Mouse (Mus musculus) MEL (cell line): ENCODE measurements at regions not wholly inside any gene's neighbourhood (a gene's known extent, or its start where the extent isn't known, plus 50 kb on each side); places are given as distances from the start of the nearest gene placed in this dataset.

Source experiments
- DNase-seq: peaks from one replicate; pipeline ENCODE4 v3.0.0; 2011; ENCODE audit warnings: low read depth, low spot score
- H3K27ac ChIP-seq: 2 replicates; pipeline ENCODE4 v1.5.1; 2012; ENCODE audit warnings: low read depth, mild to moderate bottlenecking, control low read depth, low read length, moderate library complexity; ENCODE audit not compliant: control insufficient read depth
- H3K27me3 ChIP-seq, 2 experiments: fragments of 150-350 bp in 1 of 2; sonication (generic) in 1 of 2; 2 replicates each; pipeline ENCODE4 v1.6.1; 2012; ENCODE audit warnings: low read length in 2 of 2, mild to moderate bottlenecking in 2 of 2, improper control_type of control experiment in 1 of 2, moderate library complexity in 1 of 2; ENCODE audit not compliant: insufficient read depth in 2 of 2, control insufficient read depth in 1 of 2
- H3K36me3 ChIP-seq, 2 experiments: 2 replicates each; pipeline ENCODE4 v1.6.1; 2012 to 2014; ENCODE audit warnings: low read length in 2 of 2, improper control_type of control experiment in 1 of 2, inconsistent platforms in 1 of 2, mild to moderate bottlenecking in 1 of 2; ENCODE audit not compliant: insufficient read depth in 2 of 2, control insufficient read depth in 1 of 2
- H3K4me1 ChIP-seq, 2 experiments: fragments of 150-350 bp in 1 of 2; sonication (generic) in 1 of 2; 2 replicates each; pipeline ENCODE4 v1.6.1; 2012; ENCODE audit warnings: low read length in 2 of 2, improper control_type of control experiment in 1 of 2, mild to moderate bottlenecking in 1 of 2; ENCODE audit not compliant: insufficient read depth in 2 of 2, control insufficient read depth in 1 of 2
- H3K4me3 ChIP-seq, 2 experiments: fragments of 150-350 bp in 1 of 2; sonication (generic) in 1 of 2; 2 replicates each; pipeline ENCODE4 v1.5.1; 2012; ENCODE audit warnings: low read depth in 2 of 2, low read length in 2 of 2, mild to moderate bottlenecking in 2 of 2, moderate library complexity in 2 of 2, control low read depth in 1 of 2, improper control_type of control experiment in 1 of 2; ENCODE audit not compliant: control insufficient read depth in 1 of 2, insufficient read depth in 1 of 2
- H3K79me2 ChIP-seq: 2 replicates; pipeline ENCODE4 v1.6.1; 2012; ENCODE audit warnings: mild to moderate bottlenecking, low read length, moderate library complexity; ENCODE audit not compliant: control insufficient read depth, poor library complexity, insufficient read depth
- H3K9ac ChIP-seq: 2 replicates; pipeline ENCODE4 v1.6.1; 2012; ENCODE audit warnings: low read depth, mild to moderate bottlenecking, control low read depth, low read length, moderate library complexity; ENCODE audit not compliant: control insufficient read depth, poor library complexity, severe bottlenecking
- H3K9me3 ChIP-seq: fragments of 150-350 bp; sonication (generic); replicated peaks from 2 replicates; pipeline ENCODE4 v1.6.1; 2012; ENCODE audit warnings: mild to moderate bottlenecking, low read length, improper control_type of control experiment, moderate library complexity; ENCODE audit not compliant: insufficient read depth
- BHLHE40 ChIP-seq: IDR thresholded peaks from 2 replicates; pipeline ENCODE4 v1.6.1; 2012; ENCODE audit warnings: low read depth, mild to moderate bottlenecking, inconsistent platforms, low read length, improper control_type of control experiment, borderline replicate concordance
- CHD1 ChIP-seq: IDR thresholded peaks from 2 replicates; pipeline ENCODE4 v1.6.1; 2012; ENCODE audit warnings: low read depth, mild to moderate bottlenecking, inconsistent platforms, low read length, improper control_type of control experiment
- CHD2 ChIP-seq: IDR thresholded peaks from 2 replicates; pipeline ENCODE4 v1.6.1; 2011; ENCODE audit warnings: low read length, improper control_type of control experiment
- E2F4 ChIP-seq: IDR thresholded peaks from 2 replicates; pipeline ENCODE4 v1.6.1; 2011; ENCODE audit warnings: low read depth, low read length, improper control_type of control experiment, borderline replicate concordance
- ELF1 ChIP-seq: IDR thresholded peaks from 2 replicates; pipeline ENCODE4 v1.6.1; 2014; ENCODE audit warnings: low read depth, mild to moderate bottlenecking, inconsistent platforms, low read length, improper control_type of control experiment, moderate library complexity
- EP300 ChIP-seq, 2 experiments: IDR thresholded peaks; 2 replicates each; pipeline ENCODE4 v1.6.1; 2011; ENCODE audit warnings: improper control_type of control experiment in 2 of 2, low read length in 2 of 2, low read depth in 1 of 2, mild to moderate bottlenecking in 1 of 2
- GABPA ChIP-seq: IDR thresholded peaks from 2 replicates; pipeline ENCODE4 v1.6.1; 2012; ENCODE audit warnings: low read depth, mild to moderate bottlenecking, inconsistent platforms, low read length, improper control_type of control experiment, moderate library complexity
- JUND ChIP-seq: IDR thresholded peaks from 2 replicates; pipeline ENCODE4 v1.6.1; 2011; ENCODE audit warnings: low read depth, mild to moderate bottlenecking, improper control_type of control experiment, low read length
- KAT2A ChIP-seq: conservative IDR thresholded peaks from 2 replicates; pipeline ENCODE4 v1.6.1; 2012; ENCODE audit warnings: low read depth, low read length, improper control_type of control experiment, inconsistent platforms
- MAFK ChIP-seq: IDR thresholded peaks from 2 replicates; pipeline ENCODE4 v1.6.1; 2011; ENCODE audit warnings: low read depth, mild to moderate bottlenecking, low read length, improper control_type of control experiment, borderline replicate concordance
- MAX ChIP-seq: IDR thresholded peaks from 2 replicates; pipeline ENCODE4 v1.6.1; 2011; ENCODE audit warnings: low read length, improper control_type of control experiment
- MAZ ChIP-seq: IDR thresholded peaks from 2 replicates; pipeline ENCODE4 v1.6.1; 2012; ENCODE audit warnings: low read depth, mild to moderate bottlenecking, inconsistent platforms, low read length, improper control_type of control experiment
- MEF2A ChIP-seq: IDR thresholded peaks from 2 replicates; pipeline ENCODE4 v1.6.1; 2014; ENCODE audit warnings: low read depth, mild to moderate bottlenecking, inconsistent platforms, low read length, improper control_type of control experiment; ENCODE audit not compliant: poor library complexity, insufficient replicate concordance, severe bottlenecking; ENCODE audit errors: extremely low read depth
- MYB ChIP-seq: IDR thresholded peaks from 2 replicates; pipeline ENCODE4 v1.6.1; 2011; ENCODE audit warnings: mild to moderate bottlenecking, low read depth, low read length, improper control_type of control experiment
- NRF1 ChIP-seq: IDR thresholded peaks from 2 replicates; pipeline ENCODE4 v1.6.1; 2014; ENCODE audit warnings: low read depth, mild to moderate bottlenecking, inconsistent platforms, low read length, improper control_type of control experiment, moderate library complexity; ENCODE audit not compliant: poor library complexity, insufficient read depth, severe bottlenecking
- POLR2AphosphoS5 ChIP-seq: IDR thresholded peaks from 2 replicates; pipeline ENCODE4 v1.6.1; 2012; ENCODE audit warnings: low read depth, borderline replicate concordance, mild to moderate bottlenecking, inconsistent platforms, low read length, moderate library complexity, mixed read lengths
- RCOR1 ChIP-seq: IDR thresholded peaks from 2 replicates; pipeline ENCODE4 v1.6.1; 2012; ENCODE audit warnings: low read depth, mild to moderate bottlenecking, inconsistent platforms, low read length, improper control_type of control experiment
- SMC3 ChIP-seq: IDR thresholded peaks from 2 replicates; pipeline ENCODE4 v1.6.1; 2011; ENCODE audit warnings: low read depth, low read length, improper control_type of control experiment
- TAL1 ChIP-seq: IDR thresholded peaks from 2 replicates; pipeline ENCODE4 v1.6.1; 2012; ENCODE audit warnings: mild to moderate bottlenecking, inconsistent platforms, low read length, moderate library complexity, mixed read lengths
- TBP ChIP-seq: IDR thresholded peaks from 2 replicates; pipeline ENCODE4 v1.8.0; 2011; ENCODE audit warnings: low read depth, low read length, improper control_type of control experiment
- TCF12 ChIP-seq: IDR thresholded peaks from 2 replicates; pipeline ENCODE4 v1.6.1; 2014; ENCODE audit warnings: low read depth, mild to moderate bottlenecking, inconsistent platforms, low read length, improper control_type of control experiment, moderate library complexity
- UBTF ChIP-seq: IDR thresholded peaks from 2 replicates; pipeline ENCODE4 v1.6.1; 2012; ENCODE audit warnings: low read depth, mild to moderate bottlenecking, inconsistent platforms, low read length, improper control_type of control experiment, moderate library complexity, borderline replicate concordance; ENCODE audit not compliant: insufficient read depth
- USF1 ChIP-seq: IDR thresholded peaks from 2 replicates; pipeline ENCODE4 v1.6.1; 2014; ENCODE audit warnings: low read depth, mild to moderate bottlenecking, inconsistent platforms, low read length, improper control_type of control experiment, moderate library complexity
- ZC3H11A ChIP-seq: IDR thresholded peaks from 2 replicates; pipeline ENCODE4 v1.6.1; 2012; ENCODE audit warnings: low read depth, mild to moderate bottlenecking, inconsistent platforms, low read length, improper control_type of control experiment
- ZKSCAN1 ChIP-seq: IDR thresholded peaks from 2 replicates; pipeline ENCODE4 v1.6.1; 2012; ENCODE audit warnings: low read depth, mild to moderate bottlenecking, inconsistent platforms, low read length, improper control_type of control experiment, moderate library complexity
- ZMIZ1 ChIP-seq: IDR thresholded peaks from 2 replicates; pipeline ENCODE4 v1.6.1; 2012; ENCODE audit warnings: low read depth, mild to moderate bottlenecking, inconsistent platforms, low read length, improper control_type of control experiment, moderate library complexity
- ZNF384 ChIP-seq: IDR thresholded peaks from 2 replicates; pipeline ENCODE4 v1.6.1; 2012; ENCODE audit warnings: low read depth, mild to moderate bottlenecking, inconsistent platforms, low read length, improper control_type of control experiment

- DNase-seq, result no peak
- Histone ChIP-seq H3K4me1 (no peaks in the 10 kb centered on the region), H3K27ac (no peak overlapping the region)
- TF ChIP-seq MAFK (no peak), KAT2A (no peak), TCF12 (no peak), UBTF (no peak), SMC3 (no peak), MYB (no peak), NRF1 (no peak), MEF2A (no peak), TBP (no peak), MAZ (no peak), EP300 (IDR thresholded peaks at IDR 0.05; ENCODE audit: low read depth in 1 of 2, low read length in 2 of 2) (no peak), TAL1 (no peak), ZMIZ1 (no peak), JUND (no peak), POLR2AphosphoS5 (no peak), ELF1 (no peak), ZNF384 (no peak), USF1 (no peak)
- TF ChIP-seq, all 39 proteins: peak for 0
- Histone ChIP-seq H3K36me3 (no peaks in the 10 kb centered on the region), H3K9ac (no peak overlapping the region), H3K9me3 (no peaks in the 10 kb centered on the region), H3K4me3 (no peak overlapping the region), H3K79me2 (no peaks in the 10 kb centered on the region), H3K27me3 (no peaks in the 10 kb centered on the region)
Observed at GRCm38 (mm10) chr3:35068586-35068985, 418.4 kb downstream of the Sox2 start.

GRCm38 (mm10) chr3:35071046-35071445 lies 420.8 kb downstream of the Sox2 start:
- no peak for DNase-seq
- no peak overlapping the region for H3K27ac ChIP-seq
- H3K4me3 ChIP-seq, result no peak overlapping the region
- H3K27me3 ChIP-seq, result no peaks in the 10 kb centered on the region
- no peaks in the 10 kb centered on the region for H3K4me1 ChIP-seq
- no peaks in the 10 kb centered on the region for H3K79me2 ChIP-seq
- no peaks in the 10 kb centered on the region for H3K9me3 ChIP-seq
- no peak for TF ChIP-seq KAT2A
- no peak for TF ChIP-seq MAFK
- TF ChIP-seq E2F4, result no peak
- no peak for TF ChIP-seq POLR2AphosphoS5
- TF ChIP-seq CHD1, result no peak
- no peak for TF ChIP-seq ZC3H11A
- no peak for TF ChIP-seq CHD2
- TF ChIP-seq GABPA, result no peak
- TF ChIP-seq MAX, result no peak
- TF ChIP-seq BHLHE40, result no peak
- TF ChIP-seq ZKSCAN1, result no peak
- TF ChIP-seq UBTF, result no peak
- TF ChIP-seq RCOR1, result no peak
- no peaks in the 10 kb centered on the region for H3K36me3 ChIP-seq
- H3K9ac ChIP-seq, result no peak overlapping the region
